Mouse (Mus musculus) testis, adult 2 months (tissue): Measurements from ENCODE around the gene Vps4b.

Experiments
- CTCF ChIP-seq: fragments of 200-500 bp; IDR thresholded peaks from 2 replicates; pipeline ENCODE4 v1.5.1; 2012; ENCODE audit warnings: low read depth, mild to moderate bottlenecking, inconsistent platforms, low read length, moderate library complexity; ENCODE audit not compliant: control insufficient read depth, insufficient read depth, insufficient replicate concordance
- POLR2A ChIP-seq: fragments of 200-500 bp; IDR thresholded peaks from 2 replicates; pipeline ENCODE4 v1.6.1; 2012; ENCODE audit warnings: low read depth, mild to moderate bottlenecking, inconsistent platforms, low read length, moderate library complexity; ENCODE audit not compliant: control insufficient read depth

DNA sequence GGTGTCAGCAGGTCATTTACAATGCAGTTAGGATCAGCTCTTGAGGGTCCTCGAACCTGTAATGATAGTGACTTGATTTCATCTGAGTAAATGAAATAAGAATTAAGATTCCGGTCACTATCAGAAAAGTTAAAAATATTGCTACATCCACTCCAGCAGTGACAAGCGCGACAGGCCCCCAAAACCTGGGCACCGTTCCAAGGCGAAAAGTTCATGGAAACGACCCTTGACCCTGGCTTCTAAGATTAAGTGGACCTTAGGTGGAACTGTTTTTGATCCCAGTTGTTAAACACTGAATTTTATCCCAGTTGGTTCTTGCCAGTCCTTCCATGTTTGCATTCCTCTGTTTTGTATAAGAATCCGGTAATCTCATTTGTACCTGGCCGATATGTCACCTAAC is 22.4 kb downstream of the Vps4b start:
- TF ChIP-seq CTCF (no peak), POLR2A (no peak)
